Mouse (Mus musculus): Measurements from ENCODE around the gene Wars. TPM values are rescaled to one million over a fixed set of nuclear protein-coding genes. Genes with fewer than 3 reads are reported as not detected.

The Wars gene
- 10 to 100 TPM; 65.1 to 75.3 TPM for polyA plus RNA-seq (2017; shearing (Covaris generic))

GRCm38 (mm10) chr12:108893715-108894431 lies at the start of gene Wars:
TSS of gene Wars (minus strand) at chr12:108894174.

GRCm38 (mm10) chr12:108892989-108893714 lies 822 bp downstream of the Wars start, which contains the start of gene Wdr25:
TSS of gene Wdr25 (plus strand) at chr12:108893631.

GRCm38 (mm10) chr12:108835840-108836409 lies 58.0 kb downstream of the Wars start, which contains the start of the genes Slc25a29 and Slc25a47:
TSS of gene Slc25a29 (minus strand) at chr12:108835883.
TSS of gene Slc25a47 (plus strand) at chr12:108836046.

Other genes starting within 250 kb of the Wars start
- 1 to 10 TPM; 3.5 to 7.0 TPM for gene Degs2, start 191.9 kb downstream of the Wars start, polyA plus RNA-seq (2017; shearing (Covaris generic))
- 10 to 100 TPM; 12.1 to 14.8 TPM for gene Yy1, start 101.2 kb downstream of the Wars start, polyA plus RNA-seq (2017; shearing (Covaris generic))
- 10 to 100 TPM in 1 of 2 experiments, 1 to 10 TPM in 1; 8.3 to 11.7 TPM for gene Slc25a29, start 58.3 kb downstream of the Wars start, polyA plus RNA-seq (2017; shearing (Covaris generic))
- 1 to 10 TPM; 1.2 to 3.6 TPM for gene Slc25a47, start 58.1 kb downstream of the Wars start, polyA plus RNA-seq (2017; shearing (Covaris generic))
- 10 to 100 TPM in 1 of 2 experiments, 1 to 10 TPM in 1; 9.5 to 10.2 TPM for gene Wdr25, start 543 bp downstream of the Wars start, polyA plus RNA-seq (2017; shearing (Covaris generic))
- 1 to 10 TPM in 1 of 2 experiments, under 1 TPM in 1; 0.09 to 1.7 TPM for gene Begain, start 174.0 kb upstream of the Wars start, polyA plus RNA-seq (2017; shearing (Covaris generic))